Mouse (Mus musculus) neural tube, embryonic 13.5 days (tissue): ENCODE measurements around the gene Efemp2. TPM values are rescaled to one million over a fixed set of nuclear protein-coding genes. Genes with fewer than 3 reads are reported as not detected.

Source experiments
- ATAC-seq: fragments of 200-750 bp; cut with Nextera tagmentation; 2 replicates; pipeline ENCODE4 v1.8.0; 2017; ENCODE audit warnings: low read depth, mild to moderate bottlenecking, moderate TSS enrichment, moderate library complexity
- H3K27ac ChIP-seq: fragments of 300-500 bp; sonication (generic); replicated peaks from 2 replicates; pipeline ENCODE4 v1.5.1; 2015; ENCODE audit warnings: moderate library complexity, mild to moderate bottlenecking, inconsistent platforms
- H3K27me3 ChIP-seq: fragments of 300-500 bp; sonication (generic); 2 replicates; pipeline ENCODE4 v1.6.1; 2015; ENCODE audit warnings: mild to moderate bottlenecking, inconsistent platforms
- H3K36me3 ChIP-seq: fragments of 300-500 bp; sonication (generic); 2 replicates; pipeline ENCODE4 v1.6.1; 2015; ENCODE audit warnings: mild to moderate bottlenecking, inconsistent platforms
- H3K4me1 ChIP-seq: fragments of 300-500 bp; sonication (generic); replicated peaks from 2 replicates; pipeline ENCODE4 v1.6.1; 2015; ENCODE audit warnings: inconsistent platforms
- H3K4me2 ChIP-seq: fragments of 300-500 bp; sonication (generic); 2 replicates; pipeline ENCODE4 v1.6.1; 2015; ENCODE audit warnings: inconsistent platforms, mild to moderate bottlenecking, moderate library complexity
- H3K4me3 ChIP-seq: fragments of 300-500 bp; sonication (generic); 2 replicates; pipeline ENCODE4 v1.5.1; 2015; ENCODE audit warnings: mild to moderate bottlenecking, inconsistent platforms
- H3K9ac ChIP-seq: fragments of 300-500 bp; sonication (generic); 2 replicates; pipeline ENCODE4 v1.6.1; 2015; ENCODE audit warnings: moderate library complexity, mild to moderate bottlenecking, inconsistent platforms
- H3K9me3 ChIP-seq: fragments of 300-500 bp; sonication (generic); 2 replicates; pipeline ENCODE4 v1.6.1; 2016; ENCODE audit warnings: inconsistent platforms
- WGBS: fragments of 180-500 bp; shearing (Covaris S2); methylation state at CpG from one replicate; pipeline ENCODE4 v1.1.7; 2015; 5-methylcytosine and 5-hydroxymethylcytosine counted together
- polyA plus RNA-seq: library from polyadenylated mRNA; unstranded; fragments of >200 nt; fragmentation: Nextera tagmentation; extraction: Ambion mirVana; gene quantifications from 2 replicates; pipeline ENCODE4 v1.2.1, GENCODE M21; 2015

Efemp2 gene
- polyA plus RNA-seq, 1 experiment from 2014 or later, result 56.9 TPM

- Histone ChIP-seq H3K27ac (peak overlapping the region; percentile 53; the same call in 1 of the 2 replicates), H3K9ac (peak overlapping the region; percentile 60), H3K4me3 (peak overlapping the region; percentile 27), H3K4me2 (peak overlapping the region; percentile 57), H3K9me3 (no peaks in the 10 kb centered on the region), H3K4me1 (peaks cover 19% of the 10 kb centered on the region), H3K36me3 (peaks cover 5% of the 10 kb centered on the region; the same call in 1 of the 2 replicates), H3K27me3 (peaks cover 8% of the 10 kb centered on the region; the same call in 1 of the 2 replicates)
- 11% methylated on average over 16 of the region's 16 CpGs for WGBS
- peak; percentile 57 for ATAC-seq
Observed at GRCm38 (mm10) chr19:5432992-5433852, 40.5 kb upstream of the Efemp2 start.

GRCm38 (mm10) chr19:5433951-5434350 is 39.8 kb upstream of the Efemp2 start:
- Histone ChIP-seq H3K4me1 (peaks cover 17% of the 10 kb centered on the region), H3K9me3 (no peaks in the 10 kb centered on the region), H3K4me2 (peak overlapping the region; percentile 57), H3K27me3 (peaks cover 8% of the 10 kb centered on the region; the same call in 1 of the 2 replicates), H3K4me3 (no peak overlapping the region), H3K27ac (peak overlapping the region; percentile 53; the same call in 1 of the 2 replicates), H3K36me3 (peaks cover 5% of the 10 kb centered on the region; the same call in 1 of the 2 replicates), H3K9ac (0 out of 2 replicates have a peak overlapping the region, but pooled peaks have one; percentile 60)
- WGBS, result 65% methylated on average over 7 of the region's 7 CpGs
- ATAC-seq, result no peak

GRCm38 (mm10) chr19:5444371-5444908 is 29.3 kb upstream of the Efemp2 start:
- Histone ChIP-seq H3K9me3 (peaks cover 4% of the 10 kb centered on the region; the same call in 1 of the 2 replicates), H3K27ac (no peak overlapping the region), H3K36me3 (no peaks in the 10 kb centered on the region), H3K4me3 (no peak overlapping the region), H3K4me2 (no peak overlapping the region), H3K4me1 (peaks cover 18% of the 10 kb centered on the region), H3K27me3 (peaks cover 60% of the 10 kb centered on the region), H3K9ac (no peak overlapping the region)
- ATAC-seq, result no peak
- 66% methylated on average over 9 of the region's 9 CpGs for WGBS

- Histone ChIP-seq H3K9ac (no peak overlapping the region), H3K4me2 (no peak overlapping the region), H3K27me3 (peaks cover 65% of the 10 kb centered on the region), H3K9me3 (peaks cover 4% of the 10 kb centered on the region; the same call in 1 of the 2 replicates), H3K4me3 (no peak overlapping the region), H3K36me3 (no peaks in the 10 kb centered on the region), H3K4me1 (peaks cover 18% of the 10 kb centered on the region), H3K27ac (no peak overlapping the region)
- ATAC-seq, result no peak
- 39% methylated on average over 7 of the region's 7 CpGs for WGBS
Observed at GRCm38 (mm10) chr19:5444954-5445353, 28.8 kb upstream of the Efemp2 start.

- ATAC-seq, result no peak
- WGBS, result 88% methylated on average over 5 of the region's 5 CpGs
- no peaks in the 10 kb centered on the region; the same call in 1 of the 2 replicates for H3K9me3 ChIP-seq
- peaks cover 73% of the 10 kb centered on the region for H3K27me3 ChIP-seq
- no peaks in the 10 kb centered on the region for H3K36me3 ChIP-seq
- H3K27ac ChIP-seq, result no peak overlapping the region
- no peak overlapping the region for H3K9ac ChIP-seq
- peaks cover 18% of the 10 kb centered on the region for H3K4me1 ChIP-seq
- H3K4me3 ChIP-seq, result no peak overlapping the region
- H3K4me2 ChIP-seq, result no peak overlapping the region
Observed at GRCm38 (mm10) chr19:5445747-5446146, 28.0 kb upstream of the Efemp2 start.

- peak; percentile 62 for ATAC-seq
- H3K27ac ChIP-seq, result no peak within 1 kb of the TSS
Observed at GRCm38 (mm10) chr19:5447515-5448353, 26.0 kb upstream of the Efemp2 start, which contains the start of gene Fosl1. Fosl1 (plus strand) TSS chr19:5447547.

GRCm38 (mm10) chr19:5448354-5449150 is 25.2 kb upstream of the Efemp2 start:
- H3K36me3 ChIP-seq, result no peaks in the 10 kb centered on the region
- H3K27me3 ChIP-seq, result peaks cover 83% of the 10 kb centered on the region
- peak overlapping the region; percentile 90 for H3K4me2 ChIP-seq
- peak overlapping the region; percentile 51 for H3K4me3 ChIP-seq
- H3K27ac ChIP-seq, result no peak overlapping the region
- H3K9me3 ChIP-seq, result no peaks in the 10 kb centered on the region; the same call in 1 of the 2 replicates
- H3K9ac ChIP-seq, result peak overlapping the region; percentile 57; the same call in 1 of the 2 replicates
- ATAC-seq, result peak; percentile 18; the same call in 1 of the 2 replicates
- peaks cover 18% of the 10 kb centered on the region for H3K4me1 ChIP-seq
- WGBS, result 8% methylated on average over 32 of the region's 36 CpGs

More at GRCm38 (mm10) chr19:5447515-5448353, 26.0 kb upstream of the Efemp2 start, which contains the start of gene Fosl1:
- Histone ChIP-seq H3K4me1 (peaks cover 18% of the 10 kb centered on the region), H3K27me3 (peaks cover 84% of the 10 kb centered on the region), H3K4me2 (peak within 1 kb of the TSS; percentile 90), H3K9me3 (no peaks in the 10 kb centered on the region; the same call in 1 of the 2 replicates), H3K36me3 (no peaks in the 10 kb centered on the region), H3K9ac (peak within 1 kb of the TSS; percentile 57), H3K4me3 (peak within 1 kb of the TSS; percentile 51)
- under 1% methylated on average over 69 of the region's 70 CpGs for WGBS

- WGBS, result 77% methylated on average over 3 of the region's 3 CpGs
- peaks cover 10% of the 10 kb centered on the region for H3K36me3 ChIP-seq
- H3K9me3 ChIP-seq, result no peaks in the 10 kb centered on the region; the same call in 1 of the 2 replicates
- H3K27ac ChIP-seq, result no peak overlapping the region
- ATAC-seq, result no peak
- H3K9ac ChIP-seq, result no peak overlapping the region
- peaks cover 28% of the 10 kb centered on the region for H3K4me1 ChIP-seq
- H3K27me3 ChIP-seq, result peaks cover 72% of the 10 kb centered on the region
- H3K4me3 ChIP-seq, result no peak overlapping the region
- H3K4me2 ChIP-seq, result no peak overlapping the region
Observed at GRCm38 (mm10) chr19:5449673-5450072, 24.1 kb upstream of the Efemp2 start.

- peaks cover 10% of the 10 kb centered on the region for H3K36me3 ChIP-seq
- no peak overlapping the region for H3K4me3 ChIP-seq
- H3K4me2 ChIP-seq, result no peak overlapping the region
- H3K9ac ChIP-seq, result no peak overlapping the region
- H3K4me1 ChIP-seq, result peaks cover 48% of the 10 kb centered on the region
- H3K9me3 ChIP-seq, result no peaks in the 10 kb centered on the region; the same call in 1 of the 2 replicates
- WGBS, result 79% methylated on average over 6 of the region's 6 CpGs
- no peak for ATAC-seq
- peaks cover 51% of the 10 kb centered on the region for H3K27me3 ChIP-seq
- no peak overlapping the region for H3K27ac ChIP-seq
Observed at GRCm38 (mm10) chr19:5451766-5452165, 22.0 kb upstream of the Efemp2 start.

GRCm38 (mm10) chr19:5455037-5455436 is 18.7 kb upstream of the Efemp2 start:
- Histone ChIP-seq H3K36me3 (peaks cover 10% of the 10 kb centered on the region), H3K9me3 (no peaks in the 10 kb centered on the region), H3K4me1 (peaks cover 45% of the 10 kb centered on the region), H3K27me3 (peaks cover 31% of the 10 kb centered on the region), H3K9ac (peak overlapping the region; percentile 92), H3K27ac (no peak overlapping the region), H3K4me3 (peak overlapping the region; percentile 76), H3K4me2 (peak overlapping the region; percentile 98)
- no peak for ATAC-seq
- WGBS, result 84% methylated on average over 12 of the region's 12 CpGs

GRCm38 (mm10) chr19:5455568-5455967 is 18.2 kb upstream of the Efemp2 start:
- Histone ChIP-seq H3K9me3 (no peaks in the 10 kb centered on the region), H3K27ac (0 out of 2 replicates have a peak overlapping the region, but pooled peaks have one; percentile 23), H3K4me1 (peaks cover 46% of the 10 kb centered on the region), H3K27me3 (peaks cover 26% of the 10 kb centered on the region), H3K36me3 (peaks cover 10% of the 10 kb centered on the region), H3K4me3 (peak overlapping the region; percentile 76), H3K9ac (peak overlapping the region; percentile 92), H3K4me2 (peak overlapping the region; percentile 98)
- WGBS, result 63% methylated on average over 8 of the region's 8 CpGs
- no peak for ATAC-seq
